Mouse (Mus musculus) liver, postnatal 0 days (tissue): ENCODE data around the gene Upk1a.

Source experiments
- CTCF ChIP-seq: sonication (generic); IDR thresholded peaks from 2 replicates; pipeline ENCODE4 v1.5.1; 2016; ENCODE audit warnings: antibody characterized with exemption, low read depth
- EP300 ChIP-seq: IDR thresholded peaks from 2 replicates; pipeline ENCODE4 v1.6.1; 2016; ENCODE audit warnings: antibody characterized with exemption, low read depth, mild to moderate bottlenecking

- TF ChIP-seq EP300 (no peak), CTCF (no peak)
These were observed 23.7 kb upstream of the Upk1a start for GRCm38 (mm10) chr7:30636395-30636794.
